Mouse (Mus musculus) ES-E14 (cell line): ENCODE results near the gene Pnp. TPM values are rescaled to one million over a fixed set of nuclear protein-coding genes. Genes with fewer than 3 reads are reported as not detected.
"Not testable (repeated sequence)": the region's sequence is repeated elsewhere in the genome, so short reads cannot be mapped to it uniquely, and the experiment has no call there.

Source experiments
- DNase-seq: peaks from one replicate; pipeline ENCODE4 v3.0.0-alpha.2; 2013; ENCODE audit warnings: low read depth, low spot score
- H3K27ac ChIP-seq: 2 replicates; pipeline ENCODE4 v1.5.1; 2012; ENCODE audit warnings: low read depth, mild to moderate bottlenecking, low read length, moderate library complexity, mixed read lengths; ENCODE audit not compliant: poor library complexity, insufficient read depth, severe bottlenecking
- H3K36me3 ChIP-seq: 2 replicates; pipeline ENCODE4 v1.6.1; 2012; ENCODE audit warnings: mild to moderate bottlenecking, low read length, moderate library complexity, mixed read lengths; ENCODE audit not compliant: control insufficient read depth, poor library complexity, insufficient read depth, severe bottlenecking
- H3K4me1 ChIP-seq, 2 experiments: fragments of 150-350 bp in 1 of 2; sonication (generic) in 1 of 2; 2 replicates each; pipeline ENCODE4 v1.6.1; 2012; ENCODE audit warnings: low read length in 2 of 2, mild to moderate bottlenecking in 1 of 2, mixed read lengths in 1 of 2; ENCODE audit not compliant: control insufficient read depth in 2 of 2, insufficient read depth in 2 of 2, poor library complexity in 1 of 2
- H3K4me3 ChIP-seq, 2 experiments: fragments of 150-350 bp in 1 of 2; sonication (generic) in 1 of 2; 2 replicates each; pipeline ENCODE4 v1.5.1; 2012; ENCODE audit warnings: low read length in 2 of 2, low read depth in 1 of 2, mild to moderate bottlenecking in 1 of 2, mixed read lengths in 1 of 2; ENCODE audit not compliant: insufficient read depth in 1 of 2, poor library complexity in 1 of 2, severe bottlenecking in 1 of 2
- H3K9ac ChIP-seq: 2 replicates; pipeline ENCODE4 v1.6.1; 2012; ENCODE audit warnings: low read depth, mild to moderate bottlenecking, low read length, mixed read lengths; ENCODE audit not compliant: poor library complexity, insufficient read depth, severe bottlenecking
- H3K9me3 ChIP-seq: fragments of 150-350 bp; sonication (generic); 2 replicates; pipeline ENCODE4 v1.6.1; 2012; ENCODE audit warnings: low read depth, mild to moderate bottlenecking, low read length; ENCODE audit not compliant: control insufficient read depth, insufficient read depth
- CHD2 ChIP-seq: IDR thresholded peaks from 2 replicates; pipeline ENCODE4 v1.6.1; 2014; ENCODE audit warnings: mild to moderate bottlenecking, low read depth, low read length, inconsistent platforms
- HCFC1 ChIP-seq: IDR thresholded peaks from 2 replicates; pipeline ENCODE4 v1.6.1; 2012; ENCODE audit warnings: low read length, inconsistent platforms, borderline replicate concordance; ENCODE audit not compliant: insufficient read depth
- MAFK ChIP-seq: IDR thresholded peaks from 2 replicates; pipeline ENCODE4 v1.6.1; 2014; ENCODE audit warnings: mild to moderate bottlenecking, low read depth, low read length, inconsistent platforms; ENCODE audit not compliant: insufficient read depth
- ZC3H11A ChIP-seq: IDR thresholded peaks from 2 replicates; pipeline ENCODE4 v1.6.1; 2012; ENCODE audit warnings: low read depth, mild to moderate bottlenecking, inconsistent platforms, low read length, borderline replicate concordance
- ZNF384 ChIP-seq: IDR thresholded peaks from 2 replicates; pipeline ENCODE4 v1.6.1; 2012; ENCODE audit warnings: low read depth, low read length, inconsistent platforms
- in situ Hi-C, 2 experiments: fragments of 600-800 bp; cut with MboI; formaldehyde crosslinking; loops; one replicate each; pipeline ENCODE4 v1.15.1; 2025; ENCODE audit warnings: low sequenced_read_pairs in 2 of 2, inconsistent platforms in 1 of 2; ENCODE audit not compliant: unreplicated experiment in 2 of 2
- total RNA-seq: library from RNA; depleted of rRNA; stranded (reverse); fragments of 300-350 nt; gene quantifications from 2 replicates; pipeline ENCODE4 v1.2.3, GENCODE M21; 2012

Gene Pnp
- total RNA-seq, 1 experiment = 74.8 TPM

GRCm38 (mm10) chr14:50938119-50938908 lies 7.4 kb downstream of the Pnp start:
- in situ Hi-C loops = no loop called here
- H3K9me3 ChIP-seq = no peaks in the 10 kb centered on the region
- TF ChIP-seq ZC3H11A = no peak
- no peak for TF ChIP-seq MAFK
- no peak for TF ChIP-seq ZNF384
- TF ChIP-seq CHD2 = no peak
- TF ChIP-seq HCFC1 = no peak
- no peaks in the 10 kb centered on the region for H3K36me3 ChIP-seq
- no peak overlapping the region; the same call in 1 of the 2 replicates for H3K9ac ChIP-seq
- DNase-seq = no peak
- peak overlapping the region; percentile 14 to 72 for H3K4me3 ChIP-seq
- no peak overlapping the region; the same call in 1 of the 2 replicates for H3K27ac ChIP-seq
- peaks cover 2% of the 10 kb centered on the region in 2 experiments; a peak in 1 of 4 replicates for H3K4me1 ChIP-seq

- H3K9ac ChIP-seq = no peak overlapping the region
- in situ Hi-C loops = no loop called here
- no peak for TF ChIP-seq ZC3H11A
- TF ChIP-seq HCFC1 = no peak
- no peak for TF ChIP-seq ZNF384
- TF ChIP-seq CHD2 = no peak
- TF ChIP-seq MAFK = no peak
Observed at GRCm38 (mm10) chr14:50938940-50939339, 8.1 kb downstream of the Pnp start.

GRCm38 (mm10) chr14:50943932-50944667 lies 13.2 kb downstream of the Pnp start, which contains the start of gene Gm49342:
Gene Gm49342, plus strand, starts transcription at chr14:50944517.
- Histone ChIP-seq H3K4me3 (peak within 1 kb of the TSS; percentile 71 to 80), H3K36me3 (peaks cover 2% of the 10 kb centered on the region; the same call in 1 of the 2 replicates), H3K9me3 (no peaks in the 10 kb centered on the region), H3K27ac (peak within 1 kb of the TSS; percentile 89), H3K4me1 (peaks cover 0 to 1% of the 10 kb centered on the region in 2 experiments; a peak in 1 of 4 replicates), H3K9ac (peak within 1 kb of the TSS; percentile 83)
- no peak for TF ChIP-seq CHD2
- no peak for TF ChIP-seq ZNF384
- no peak for TF ChIP-seq MAFK
- TF ChIP-seq HCFC1 = no peak
- no peak for TF ChIP-seq ZC3H11A
- in situ Hi-C loops = no loop called here
- DNase-seq = peak; percentile 95

More at GRCm38 (mm10) chr14:50938940-50939339, 8.1 kb downstream of the Pnp start:
- Histone ChIP-seq H3K27ac (no peak overlapping the region; the same call in 1 of the 2 replicates), H3K36me3 (no peaks in the 10 kb centered on the region), H3K4me3 (peak overlapping the region; percentile 14 to 72; a peak in 3 of 4 replicates), H3K4me1 (peaks cover 2 to 3% of the 10 kb centered on the region in 2 experiments; a peak in 1 of 4 replicates), H3K9me3 (no peaks in the 10 kb centered on the region)
- no peak for DNase-seq

GRCm38 (mm10) chr14:50944668-50945033 lies 13.8 kb downstream of the Pnp start:
- H3K36me3 ChIP-seq, in situ Hi-C loops, DNase-seq, H3K9me3 ChIP-seq, H3K4me1 ChIP-seq: not testable (repeated sequence)
- peak overlapping the region; percentile 89 for H3K27ac ChIP-seq
- H3K4me3 ChIP-seq = peak overlapping the region; percentile 71 to 80
- peak overlapping the region; percentile 83 for H3K9ac ChIP-seq

- H3K4me1 ChIP-seq, in situ Hi-C loops, H3K9me3 ChIP-seq, H3K27ac ChIP-seq, H3K36me3 ChIP-seq, DNase-seq: not testable (repeated sequence)
- Histone ChIP-seq H3K4me3 (peak overlapping the region; percentile 71 to 80), H3K9ac (peak overlapping the region; percentile 83; the same call in 1 of the 2 replicates)
Observed at GRCm38 (mm10) chr14:50945081-50945480, 14.2 kb downstream of the Pnp start.

- H3K4me1 ChIP-seq, H3K36me3 ChIP-seq, H3K9me3 ChIP-seq, H3K27ac ChIP-seq, in situ Hi-C loops, DNase-seq: not testable (repeated sequence)
- Histone ChIP-seq H3K9ac (peak overlapping the region; percentile 11; the same call in 1 of the 2 replicates), H3K4me3 (peak overlapping the region; percentile 39 to 80; a peak in 3 of 4 replicates)
Observed at GRCm38 (mm10) chr14:50945526-50945925, 14.6 kb downstream of the Pnp start.
